Mouse (Mus musculus) T-helper 1 cell (primary cell): ENCODE measurements at regions not wholly inside any gene's neighbourhood (a gene's known extent, or its start where the extent isn't known, plus 50 kb on each side); places are given as distances from the start of the nearest gene placed in this dataset.

ENCODE experiments used
- in situ Hi-C: fragments of 300-600 bp; cut with MboI, MseI; formaldehyde crosslinking; loops from one replicate; pipeline ENCODE4 v1.15.1; 2025; ENCODE audit warnings: high pct_unique_total_duplicates

DNA sequence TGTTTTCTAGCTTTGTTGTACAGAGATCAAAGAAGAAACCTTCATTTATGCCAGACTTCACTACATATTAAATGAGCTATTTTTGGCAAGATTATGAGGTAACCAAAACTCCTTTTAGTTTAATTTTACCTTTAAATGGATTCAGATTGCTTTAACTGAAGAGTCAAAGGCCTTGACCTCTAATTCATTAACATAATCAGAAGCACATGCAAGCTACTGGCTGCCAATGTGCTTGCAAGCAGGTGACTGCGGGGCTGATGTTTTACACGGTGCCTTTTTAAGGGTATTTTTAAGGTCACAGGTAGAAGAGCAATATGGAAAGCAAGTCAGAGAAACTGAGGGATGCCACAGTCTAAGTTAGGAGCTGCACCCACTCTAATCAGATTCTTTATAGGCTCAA, 1066.0 kb upstream of the Zeb2 start:
- in situ Hi-C loops = no loop called here

DNA sequence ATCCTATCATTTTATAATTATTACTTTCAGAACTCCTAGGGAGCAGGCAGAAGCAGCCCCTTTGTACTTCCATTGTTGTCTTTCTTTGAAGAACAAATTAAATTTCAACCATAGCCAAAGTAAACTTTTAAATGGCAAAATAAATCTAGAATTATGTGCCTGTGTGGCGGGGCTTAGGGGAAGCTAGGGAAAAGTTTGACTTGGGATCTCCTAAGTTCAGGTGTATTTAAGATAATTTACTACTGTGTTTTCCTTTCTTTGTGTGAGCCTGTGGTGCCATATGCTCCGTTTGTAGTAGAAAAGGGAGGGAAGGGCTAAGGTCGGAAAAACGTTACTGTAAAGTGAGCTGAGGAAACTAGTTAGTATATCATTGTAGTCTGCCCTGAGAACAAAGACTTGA, 1062.5 kb upstream of the Zeb2 start:
- in situ Hi-C loops = no loop called here

DNA sequence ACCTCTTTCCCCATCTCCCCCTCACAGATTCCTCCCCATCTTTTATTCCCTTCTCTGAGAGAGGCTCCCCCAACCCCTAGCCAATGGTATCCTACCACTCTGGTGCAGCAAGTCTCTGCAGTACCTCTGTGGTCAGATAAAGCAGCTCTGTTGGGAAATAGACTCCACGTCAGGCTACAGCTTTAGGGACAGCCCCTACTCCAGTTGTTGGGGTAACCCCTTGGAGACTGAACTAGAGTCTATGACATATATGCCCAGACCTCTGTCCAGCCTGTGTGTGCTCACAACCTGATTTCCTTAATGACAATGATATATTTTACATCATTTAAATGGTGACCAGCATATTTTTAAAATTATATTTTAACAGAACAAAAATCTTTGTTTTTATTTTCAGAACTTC, 1051.3 kb upstream of the Zeb2 start:
- in situ Hi-C loops = no loop called here

DNA sequence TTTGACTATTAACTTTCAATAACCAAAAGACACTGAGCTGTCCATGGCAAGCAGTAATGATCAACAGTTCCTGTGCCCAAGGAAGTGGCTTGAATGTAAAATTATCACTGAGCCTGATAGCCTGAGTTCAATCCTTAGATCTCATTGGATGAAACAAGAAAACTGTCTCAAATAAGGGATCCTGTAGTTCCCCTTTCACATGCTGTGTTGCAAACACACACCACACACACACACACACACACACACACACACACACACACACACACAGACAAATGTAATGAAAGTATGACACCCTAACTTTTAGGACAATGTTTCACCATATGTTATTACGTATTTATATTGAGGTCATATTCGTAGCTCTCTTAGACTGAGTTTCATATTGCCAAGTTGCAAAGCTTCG, 1032.7 kb upstream of the Zeb2 start:
- in situ Hi-C loops = loop anchor here (10.0 kb wide), 1 partner anchor 1405 kb away; no protein-coding TSS in a partner anchor

DNA sequence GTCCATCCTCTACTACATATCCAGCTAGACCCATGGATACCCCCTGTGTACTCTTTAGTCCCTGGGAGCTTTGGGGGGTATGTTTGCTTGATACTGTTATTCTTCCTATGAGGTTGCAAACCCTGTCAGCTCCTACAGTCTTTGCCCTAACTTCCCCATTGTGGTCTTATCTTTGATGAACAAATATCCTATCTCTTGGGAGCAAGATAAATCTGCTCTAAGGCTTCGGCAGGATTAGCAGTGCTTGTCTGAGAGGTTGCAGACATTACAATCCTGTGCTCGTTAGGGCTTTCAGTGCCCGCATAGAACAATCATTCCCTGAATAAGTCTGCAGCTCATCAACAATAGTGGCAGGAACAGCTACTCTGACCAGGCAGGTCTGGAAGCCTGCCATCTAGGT, 1002.7 kb upstream of the Zeb2 start:
- in situ Hi-C loops = no loop called here

DNA sequence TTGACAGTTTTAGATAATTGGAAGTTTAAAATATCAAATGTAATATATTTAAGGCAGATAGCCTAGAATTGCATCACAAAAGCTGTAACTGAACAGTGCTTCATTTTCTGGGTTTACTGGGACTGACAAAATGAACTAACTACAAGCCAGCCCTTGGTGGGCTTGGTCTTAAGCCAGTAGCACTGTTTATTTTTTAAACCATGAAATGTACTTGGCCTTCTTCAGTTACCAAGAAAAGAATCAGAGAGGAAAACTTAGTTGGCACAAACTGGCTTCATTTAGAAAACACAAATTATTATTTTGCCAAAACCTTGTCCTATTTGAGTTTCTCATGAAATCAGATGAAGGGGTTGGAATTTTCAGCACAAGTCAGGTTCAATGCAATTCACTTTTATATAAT, 989.8 kb upstream of the Zeb2 start:
- in situ Hi-C loops = no loop called here

DNA sequence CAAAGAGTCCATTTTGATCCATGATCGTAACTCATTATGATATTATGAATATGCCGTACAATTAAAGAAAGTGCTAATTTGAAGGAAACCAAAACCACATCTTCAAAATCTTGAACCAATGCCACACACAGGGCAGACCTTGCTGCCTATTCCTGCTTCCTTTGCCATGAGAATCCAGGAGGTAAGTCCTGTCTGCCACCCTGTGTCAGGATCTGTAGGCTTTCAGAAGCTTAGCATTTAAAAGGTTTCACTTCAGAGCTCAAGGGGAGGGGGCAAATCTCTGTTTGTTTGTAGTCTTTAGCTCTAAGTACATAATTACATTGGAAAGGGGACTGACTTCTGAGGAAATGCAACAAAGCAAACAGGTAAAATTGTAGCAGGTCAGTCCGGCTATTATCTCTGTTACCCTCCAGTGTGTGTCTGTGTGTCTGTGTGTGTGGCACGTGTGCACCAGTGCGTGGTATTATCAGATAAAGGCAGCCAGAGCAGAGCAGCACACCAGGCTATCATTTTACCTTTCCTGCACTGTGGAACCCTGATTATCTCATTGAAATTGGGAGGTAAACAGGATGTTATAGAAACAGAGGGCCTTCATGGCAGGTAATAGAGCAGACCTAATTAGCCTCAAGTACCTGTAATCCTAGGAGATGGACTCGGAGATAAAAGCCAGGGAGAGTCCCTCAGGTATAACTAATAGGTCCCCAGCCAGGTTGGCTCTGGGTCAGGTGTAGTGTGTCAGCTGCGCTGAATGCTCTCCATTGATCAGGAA, 948.0 kb upstream of the Zeb2 start:
- in situ Hi-C loops = no loop called here

DNA sequence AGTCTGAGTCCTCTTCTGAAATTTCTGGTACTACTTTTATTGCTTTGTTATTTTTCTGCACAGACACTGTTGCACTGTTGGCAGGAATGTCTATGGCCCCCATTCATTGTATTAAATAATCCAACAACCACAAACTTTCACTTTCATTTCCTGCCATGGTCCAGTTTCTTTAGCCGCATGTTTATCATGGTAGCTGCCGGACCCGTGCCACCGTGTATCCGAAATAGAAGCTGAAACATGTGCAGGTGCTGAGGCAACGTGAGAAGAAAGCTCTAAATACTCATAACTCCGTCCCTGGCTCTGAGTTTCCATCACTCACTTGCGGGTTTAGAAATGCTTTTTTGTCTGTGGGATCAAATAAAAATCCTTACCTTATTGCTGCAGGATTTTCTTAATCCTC, 938.5 kb upstream of the Zeb2 start:
- in situ Hi-C loops = no loop called here

DNA sequence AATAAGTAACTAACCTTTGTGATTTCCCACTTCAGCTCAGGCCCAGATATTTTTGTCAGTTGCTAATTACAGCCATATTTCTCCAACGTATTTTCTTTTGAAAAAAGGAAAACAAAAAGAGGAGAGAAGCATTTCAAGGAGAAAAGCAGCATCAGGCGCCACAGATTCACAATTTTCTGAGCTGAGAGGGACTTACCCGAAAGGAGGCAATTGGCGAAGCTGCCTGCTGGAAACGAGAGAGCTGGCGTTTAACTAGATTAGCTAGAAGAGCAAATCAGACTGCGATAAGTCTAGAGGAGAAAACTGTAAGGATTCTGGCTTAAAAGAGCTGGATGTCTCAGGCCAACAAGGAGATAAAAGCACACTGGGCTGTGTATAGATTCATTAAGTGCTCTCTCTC, 937.7 kb upstream of the Zeb2 start:
- in situ Hi-C loops = no loop called here

DNA sequence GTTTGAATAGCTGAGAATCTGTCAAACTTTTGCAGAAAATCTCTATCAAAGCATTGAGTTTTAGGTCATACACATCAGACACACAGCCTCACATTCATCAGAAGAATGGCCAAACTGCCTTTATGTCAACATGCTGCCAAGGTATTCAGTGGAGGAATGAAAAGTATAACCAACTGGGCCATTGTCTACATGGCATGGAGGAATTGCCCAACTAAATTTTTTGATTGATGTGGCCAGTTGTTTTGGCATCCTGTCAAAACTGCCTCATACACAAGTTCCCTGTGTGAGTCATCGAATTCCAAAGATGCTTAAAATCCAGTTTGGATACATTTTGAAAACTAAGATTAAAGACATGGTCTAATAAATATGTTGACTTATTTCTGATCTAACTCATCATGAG, 904.7 kb upstream of the Zeb2 start:
- in situ Hi-C loops = no loop called here

DNA sequence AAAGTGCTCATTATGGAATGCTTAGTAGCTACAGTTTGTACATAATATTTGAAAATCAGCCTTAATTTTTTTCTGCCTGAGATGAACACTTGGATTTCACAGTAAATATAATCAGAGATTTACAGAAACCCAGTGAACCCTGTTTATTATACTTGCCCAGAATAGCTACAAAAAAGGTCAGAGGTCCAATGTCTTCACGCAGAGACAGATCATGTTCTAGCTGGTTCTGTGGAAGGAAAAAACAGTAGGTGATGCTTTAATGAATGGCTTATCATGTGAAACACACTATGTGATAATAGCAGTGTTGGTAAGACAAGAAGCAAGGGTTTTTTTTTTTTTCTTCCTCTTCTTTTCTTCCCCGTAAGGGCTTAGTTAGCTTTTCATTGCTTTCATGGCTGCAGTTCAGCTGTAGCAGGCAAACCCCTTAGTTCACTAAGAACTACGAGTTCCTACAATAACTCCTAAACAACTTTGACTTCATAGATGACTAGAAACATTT, 896.6 kb upstream of the Zeb2 start:
- in situ Hi-C loops = no loop called here

DNA sequence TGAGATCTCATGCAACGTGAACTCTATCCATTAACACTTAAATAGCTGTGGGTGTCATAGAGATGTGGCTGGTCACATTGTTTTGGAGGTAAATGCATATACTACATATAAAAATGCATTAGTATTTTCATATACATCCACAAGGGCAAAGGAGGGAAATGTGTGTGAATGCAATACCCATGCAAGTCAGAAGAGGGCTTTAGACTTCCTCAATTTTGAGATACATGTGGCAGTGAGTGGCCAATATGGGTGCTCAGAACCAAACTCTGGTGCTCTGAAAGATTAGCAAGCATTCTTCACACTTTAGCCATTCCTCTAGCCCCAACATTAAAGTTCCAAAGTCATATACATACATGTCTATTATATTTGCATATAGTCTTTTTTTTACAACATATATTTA, 895.5 kb upstream of the Zeb2 start:
- in situ Hi-C loops = no loop called here

DNA sequence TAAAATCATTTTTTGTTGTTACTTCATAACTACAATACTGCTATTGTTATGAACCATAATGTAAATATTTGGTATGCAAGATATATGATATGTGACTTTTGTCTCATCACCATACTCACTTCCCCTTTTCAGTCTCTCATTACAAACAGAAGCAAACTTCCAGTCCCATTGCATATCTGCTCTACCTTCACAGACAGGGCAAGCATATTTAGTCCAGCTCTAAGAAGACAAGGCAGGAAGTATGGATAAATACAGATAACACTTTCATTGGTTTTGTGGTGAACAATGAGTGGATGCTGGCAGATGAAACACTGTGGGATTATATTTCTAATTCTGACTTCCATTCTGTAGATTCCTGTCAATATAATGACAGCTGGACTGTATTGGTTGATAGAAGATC, 858.0 kb upstream of the Zeb2 start:
- in situ Hi-C loops = no loop called here

DNA sequence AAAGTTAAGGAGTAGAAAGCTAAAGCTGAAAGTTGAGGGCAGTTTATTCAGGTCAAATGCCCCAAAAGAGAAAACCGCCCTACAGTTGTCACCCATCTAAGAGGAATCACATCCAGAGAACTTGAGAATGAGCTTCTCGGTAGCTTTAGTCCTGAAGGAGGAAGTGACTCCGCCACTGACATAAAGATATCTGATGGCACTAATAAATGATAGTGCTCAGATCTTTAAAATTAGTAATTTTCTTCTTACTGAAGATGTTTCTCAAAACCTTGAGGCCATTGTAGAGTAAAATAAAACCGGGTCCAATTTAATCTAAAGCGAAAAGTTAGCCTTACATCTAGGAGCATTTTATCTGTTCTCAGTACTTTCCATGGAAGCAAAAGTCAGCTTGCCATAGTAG, 851.4 kb upstream of the Zeb2 start:
- in situ Hi-C loops = no loop called here

DNA sequence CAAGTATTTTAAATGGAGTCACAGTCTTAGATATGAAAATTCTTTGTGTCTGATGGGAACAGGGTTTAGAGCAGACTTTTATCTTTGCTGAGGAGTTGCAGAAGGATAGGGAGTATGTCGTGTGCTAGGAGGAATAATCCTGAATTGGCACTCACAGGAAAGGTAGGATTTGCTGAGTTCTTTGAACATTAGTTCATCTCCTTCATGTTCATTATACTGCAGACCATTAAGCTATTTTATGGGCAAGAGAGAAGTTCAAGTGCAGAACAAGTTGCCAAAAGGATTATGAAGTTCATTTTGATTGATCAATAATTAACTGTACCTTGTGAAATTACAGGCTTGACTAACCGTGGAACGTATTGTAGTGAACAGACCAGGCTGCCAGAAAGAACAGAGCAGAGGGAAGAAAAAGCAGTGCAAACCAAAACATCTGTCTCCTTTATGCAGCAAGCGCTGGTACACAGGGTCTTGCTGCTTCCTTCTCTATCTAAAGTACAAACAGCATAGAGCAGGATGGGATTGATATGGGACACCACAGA, 839.7 kb upstream of the Zeb2 start:
- in situ Hi-C loops = no loop called here

DNA sequence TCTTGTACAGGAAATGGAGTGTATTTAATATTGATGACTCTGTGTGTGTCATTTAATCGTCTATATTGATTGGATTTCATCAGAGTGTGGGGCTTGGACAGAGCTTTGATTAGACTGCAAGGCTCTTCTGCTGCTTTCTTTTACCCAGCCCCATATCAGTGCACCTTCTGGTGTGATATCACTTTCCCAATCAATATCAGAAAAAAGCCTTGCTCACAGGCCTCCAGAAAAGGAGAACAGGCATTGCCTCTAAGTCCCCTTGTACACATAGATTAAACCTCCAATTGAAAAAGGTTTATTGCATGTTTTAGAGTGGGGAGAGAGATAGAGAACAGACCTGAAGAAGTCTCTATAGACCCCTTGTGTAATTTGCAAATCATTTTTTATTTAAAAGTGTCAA, 831.6 kb upstream of the Zeb2 start:
- in situ Hi-C loops = no loop called here

DNA sequence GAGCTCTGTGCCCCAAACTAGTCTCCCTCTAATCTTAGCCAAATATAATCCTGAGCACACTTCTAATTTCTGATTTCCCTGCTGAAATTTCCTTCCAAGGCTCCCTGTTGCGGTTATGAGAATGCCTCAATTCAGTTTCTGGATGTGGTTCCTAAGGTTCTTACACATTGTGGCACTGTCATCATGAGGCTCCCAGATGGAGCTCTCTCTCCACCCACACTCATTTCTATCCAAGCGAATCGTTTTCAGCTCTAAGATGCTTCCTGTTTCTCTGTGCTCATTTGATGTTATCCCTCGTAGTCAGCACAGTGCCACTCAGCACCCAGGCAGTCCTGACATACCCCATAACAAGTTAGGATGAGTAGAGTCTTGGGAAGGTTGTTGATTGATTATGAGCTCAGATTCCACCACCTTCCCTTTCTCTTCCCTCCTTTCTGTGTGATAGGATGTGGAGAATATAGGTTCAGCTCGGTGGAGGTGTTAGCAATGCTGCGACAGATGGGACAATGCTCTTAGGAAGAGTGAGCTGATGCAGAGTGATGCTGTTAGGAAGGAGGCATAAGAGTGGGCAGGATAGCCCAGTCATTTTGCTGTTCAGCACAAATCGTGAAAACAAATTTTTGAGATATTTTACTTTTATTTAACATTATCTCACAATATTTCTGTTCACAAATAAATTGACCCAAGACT, 808.7 kb upstream of the Zeb2 start:
- in situ Hi-C loops = no loop called here

DNA sequence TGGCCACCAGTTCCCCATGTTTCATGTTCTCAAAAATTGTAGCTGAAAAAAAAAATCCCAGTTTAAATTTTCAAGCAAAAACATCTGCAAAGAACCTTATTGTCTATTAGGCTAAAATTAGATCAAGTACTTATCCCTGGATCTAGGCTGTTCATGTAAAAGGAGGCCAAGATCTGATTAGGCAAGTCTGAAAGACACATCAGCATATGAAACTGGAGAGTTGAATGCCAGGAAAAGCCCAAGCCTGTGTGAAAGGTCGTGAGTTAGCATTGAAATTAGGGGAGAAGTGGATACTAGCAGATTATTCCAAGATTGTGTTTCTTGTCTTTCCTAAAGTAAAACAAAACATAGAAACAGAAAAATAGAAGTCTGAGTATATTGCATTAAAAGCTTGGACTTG, 791.7 kb upstream of the Zeb2 start:
- in situ Hi-C loops = no loop called here

DNA sequence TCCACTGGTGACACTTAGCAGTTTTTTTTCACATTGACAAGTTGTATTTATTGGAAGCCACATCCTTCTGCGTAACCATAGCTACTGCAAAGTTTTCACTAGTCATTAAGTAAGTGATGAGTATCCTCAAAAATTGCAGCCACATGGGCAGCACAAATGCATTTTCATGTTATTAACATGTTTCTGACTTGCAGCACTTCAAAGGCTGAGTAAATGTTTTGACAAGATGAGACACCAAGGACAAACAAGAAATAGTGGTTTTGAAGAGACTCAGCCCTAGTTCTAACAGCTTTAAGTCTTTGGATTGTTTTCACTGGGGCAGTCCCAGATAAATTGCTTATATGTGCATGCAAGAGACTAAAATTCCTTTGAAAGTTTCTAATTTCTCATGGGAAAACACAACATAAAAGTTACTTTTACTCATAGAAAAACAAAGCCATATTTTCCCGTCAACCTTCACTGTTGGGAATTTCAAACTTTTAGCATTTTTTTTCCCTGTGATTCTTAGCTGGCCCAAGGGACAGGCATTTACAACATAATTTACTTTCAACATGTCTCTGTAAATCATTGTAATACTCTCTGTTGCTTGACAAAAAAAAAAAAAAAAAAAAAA, 787.5 kb upstream of the Zeb2 start:
- in situ Hi-C loops = no loop called here

DNA sequence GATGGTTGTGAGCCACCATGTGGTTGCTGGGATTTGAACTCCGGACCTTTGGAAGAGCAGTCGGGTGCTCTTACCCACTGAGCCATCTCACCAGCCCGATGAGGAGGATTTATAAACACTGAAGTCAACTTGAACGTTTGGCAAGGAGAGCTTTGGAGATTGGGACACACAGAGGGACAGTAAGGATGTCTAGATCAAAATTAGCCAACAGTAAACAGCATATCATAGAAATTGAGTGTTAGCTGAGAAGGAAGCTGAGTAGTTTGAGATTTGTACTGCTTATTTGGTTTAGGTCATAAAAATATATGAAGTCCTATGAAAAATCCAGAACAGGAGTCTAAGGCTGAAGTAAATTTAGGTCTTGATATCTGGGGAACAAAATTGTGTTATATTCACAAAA, 786.9 kb upstream of the Zeb2 start:
- in situ Hi-C loops = no loop called here

DNA sequence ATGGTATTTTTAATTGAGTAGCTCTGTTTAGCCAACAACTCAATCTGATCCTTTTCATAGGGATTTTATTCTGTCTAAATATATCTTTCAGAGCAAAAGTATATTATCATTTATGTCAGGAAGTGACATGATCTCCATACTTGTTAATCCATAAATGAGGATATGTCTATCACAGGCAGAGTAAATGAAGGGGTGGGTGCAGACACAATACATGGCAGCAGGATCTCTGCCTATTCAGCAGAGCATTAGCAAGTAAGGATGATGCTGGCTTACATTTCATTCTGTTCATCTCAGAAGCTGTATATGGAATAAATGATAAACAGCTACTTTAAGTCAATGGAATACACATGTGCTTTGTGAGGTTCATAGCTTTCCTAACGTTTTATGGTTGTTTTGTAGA, 786.2 kb upstream of the Zeb2 start:
- in situ Hi-C loops = no loop called here

DNA sequence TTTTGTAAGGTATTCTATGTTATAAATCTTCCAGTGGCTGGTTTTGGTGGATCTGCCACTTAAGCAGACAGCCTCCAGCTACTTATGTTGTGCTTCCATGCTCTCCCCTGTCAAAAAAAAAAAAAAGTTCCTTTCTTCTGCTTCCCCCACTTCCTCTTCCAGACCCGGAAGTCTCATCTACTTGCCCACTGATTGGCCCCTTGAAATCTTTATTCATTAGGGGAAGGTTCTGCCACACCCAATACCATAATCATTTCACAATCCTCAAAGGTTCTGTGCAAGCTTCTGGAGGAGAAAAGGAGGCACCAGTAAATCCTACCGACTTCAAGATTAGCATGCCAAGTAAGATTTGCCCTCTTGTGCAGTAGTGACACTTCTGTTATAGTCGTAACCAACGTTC, 784.7 kb upstream of the Zeb2 start:
- in situ Hi-C loops = no loop called here

DNA sequence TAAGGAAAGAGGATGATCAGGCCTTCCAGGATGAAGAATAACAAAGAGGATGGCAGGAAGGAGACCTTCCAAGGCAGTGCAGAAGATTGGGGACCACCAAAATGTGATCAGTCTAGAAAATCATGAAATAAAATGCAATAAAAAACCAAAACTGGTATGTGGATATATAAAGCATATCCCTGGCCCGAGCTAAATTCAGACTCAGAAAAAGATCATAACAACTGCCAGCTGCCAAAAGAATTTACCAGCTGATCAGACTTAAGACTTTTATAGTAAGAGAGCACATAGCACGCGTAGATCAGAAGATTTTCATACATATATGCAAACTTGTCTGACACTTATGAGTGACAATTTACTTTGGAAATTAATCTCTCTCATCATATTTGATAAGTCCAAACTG, 767.5 kb upstream of the Zeb2 start:
- in situ Hi-C loops = no loop called here
